Mouse (Mus musculus): ENCODE data around the gene Hnrnpl.

Hnrnpl gene

GRCm38 (mm10) chr7:28808221-28808941, at the start of gene Hnrnpl:
TSS of gene Hnrnpl (plus strand) at chr7:28808541.
- in situ Hi-C loops (cut with MseI, MboI): no loop called here

- in situ Hi-C loops (cut with MseI, MboI): no loop called here
Observed at GRCm38 (mm10) chr7:28758623-28759022, 49.7 kb upstream of the Hnrnpl start.

GRCm38 (mm10) chr7:28761907-28762306, 46.4 kb upstream of the Hnrnpl start:
- in situ Hi-C loops (cut with MseI, MboI): no loop called here

GRCm38 (mm10) chr7:28765211-28765610, 43.1 kb upstream of the Hnrnpl start:
- in situ Hi-C loops (cut with MseI, MboI): no loop called here

GRCm38 (mm10) chr7:28766173-28766879, 42.0 kb upstream of the Hnrnpl start, which contains the start of gene Sirt2:
TSS of gene Sirt2 (plus strand) at chr7:28766735.
- in situ Hi-C loops (cut with MseI, MboI): no loop called here

- in situ Hi-C loops (cut with MseI, MboI): no loop called here
Observed at GRCm38 (mm10) chr7:28766910-28767309, 41.4 kb upstream of the Hnrnpl start.

GRCm38 (mm10) chr7:28767462-28767965, 40.8 kb upstream of the Hnrnpl start, which contains the start of gene Nfkbib:
TSS of gene Nfkbib (minus strand) at chr7:28767512.
- in situ Hi-C loops (cut with MseI, MboI): no loop called here

- in situ Hi-C loops (cut with MseI, MboI): no loop called here
Observed at GRCm38 (mm10) chr7:28769414-28769958, 38.9 kb upstream of the Hnrnpl start.

GRCm38 (mm10) chr7:28770309-28770708, 38.0 kb upstream of the Hnrnpl start:
- in situ Hi-C loops (cut with MseI, MboI): no loop called here

GRCm38 (mm10) chr7:28771867-28772266, 36.5 kb upstream of the Hnrnpl start:
- in situ Hi-C loops (cut with MseI, MboI): no loop called here

GRCm38 (mm10) chr7:28773163-28773562, 35.2 kb upstream of the Hnrnpl start:
- in situ Hi-C loops (cut with MseI, MboI): no loop called here

GRCm38 (mm10) chr7:28774164-28774563, 34.2 kb upstream of the Hnrnpl start:
- in situ Hi-C loops (cut with MseI, MboI): no loop called here

- in situ Hi-C loops (cut with MseI, MboI): no loop called here
Observed at GRCm38 (mm10) chr7:28775129-28775528, 33.2 kb upstream of the Hnrnpl start.

- in situ Hi-C loops (cut with MseI, MboI): no loop called here
Observed at GRCm38 (mm10) chr7:28778825-28779224, 29.5 kb upstream of the Hnrnpl start.

GRCm38 (mm10) chr7:28780067-28780658, 28.2 kb upstream of the Hnrnpl start:
- in situ Hi-C loops (cut with MseI, MboI): no loop called here

GRCm38 (mm10) chr7:28780857-28781256, 27.5 kb upstream of the Hnrnpl start:
- in situ Hi-C loops (cut with MseI, MboI): no loop called here

GRCm38 (mm10) chr7:28781261-28781663, 27.1 kb upstream of the Hnrnpl start:
- in situ Hi-C loops (cut with MseI, MboI): no loop called here

- in situ Hi-C loops (cut with MseI, MboI): loop anchor here in 1 of 2 experiments (5.0 kb wide), 1 partner anchor 82 kb away; no protein-coding TSS in a partner anchor
Observed at GRCm38 (mm10) chr7:28785161-28785560, 23.2 kb upstream of the Hnrnpl start.

GRCm38 (mm10) chr7:28787884-28788283, 20.5 kb upstream of the Hnrnpl start:
- in situ Hi-C loops (cut with MseI, MboI): loop anchor here in 1 of 2 experiments (5.0 kb wide), 1 partner anchor 79 kb away; no protein-coding TSS in a partner anchor

GRCm38 (mm10) chr7:28788307-28789195, 19.8 kb upstream of the Hnrnpl start, which contains the start of gene Rinl:
TSS of gene Rinl (plus strand) at chr7:28788969.
- in situ Hi-C loops (cut with MseI, MboI): loop anchor here in 1 of 2 experiments (5.0 kb wide), 1 partner anchor 79 kb away; no protein-coding TSS in a partner anchor
